Mouse (Mus musculus): Measurements from ENCODE around the gene Olfm4.

Olfm4 gene

DNA sequence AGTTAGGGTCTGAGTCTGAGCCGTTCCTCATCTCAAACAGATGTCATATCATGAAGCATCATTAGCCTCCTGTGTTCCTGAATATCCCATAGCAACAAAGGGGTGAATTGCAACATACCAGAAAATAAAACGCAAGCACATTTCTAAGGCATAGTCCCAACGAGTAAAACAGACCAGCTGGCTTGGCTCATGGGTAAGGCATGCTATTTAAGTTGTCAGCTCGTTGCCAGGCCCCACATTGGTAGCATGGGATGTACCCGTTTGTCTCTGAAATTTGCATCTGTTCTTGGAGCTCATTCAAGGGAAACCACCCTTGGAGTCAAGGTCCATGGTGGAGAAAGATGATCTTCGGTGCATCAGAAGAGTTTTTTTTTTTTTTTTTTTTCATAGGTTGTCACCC, 42.2 kb downstream of the Olfm4 start:
- in situ Hi-C loops (cut with MboI), result no loop called here

DNA sequence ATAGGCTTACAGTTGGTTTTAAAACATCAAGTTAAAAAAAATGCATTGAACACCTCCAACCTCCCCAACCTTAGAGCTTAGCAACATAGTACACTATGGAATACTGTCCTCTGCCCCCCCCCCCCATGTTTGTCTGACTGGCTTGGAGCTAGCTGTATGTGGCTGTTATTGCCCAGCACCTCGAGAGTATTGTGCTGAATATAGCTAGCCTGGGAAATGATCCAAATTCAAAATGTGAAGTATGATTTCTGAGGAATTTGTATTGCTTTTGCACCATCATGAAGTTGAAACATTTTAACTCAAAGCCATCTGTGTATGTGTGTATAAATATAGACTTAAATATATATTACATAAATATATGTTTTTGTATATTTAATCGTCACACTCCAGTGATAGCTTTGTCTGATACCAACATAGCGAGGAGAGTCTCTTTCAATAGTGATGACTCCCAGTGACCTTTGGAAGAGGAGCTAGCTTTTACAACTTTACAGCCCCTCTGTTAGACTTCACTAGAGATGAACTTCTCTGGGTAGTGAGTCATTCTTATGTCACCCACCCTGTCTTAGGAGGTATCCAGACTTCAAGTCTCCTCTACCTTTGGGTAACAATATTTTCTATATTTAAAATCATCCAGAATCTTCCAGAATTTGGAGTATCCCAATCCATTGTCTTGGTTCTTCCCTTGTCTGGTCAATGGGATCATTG, 45.6 kb downstream of the Olfm4 start:
- in situ Hi-C loops (cut with MboI), result no loop called here

DNA sequence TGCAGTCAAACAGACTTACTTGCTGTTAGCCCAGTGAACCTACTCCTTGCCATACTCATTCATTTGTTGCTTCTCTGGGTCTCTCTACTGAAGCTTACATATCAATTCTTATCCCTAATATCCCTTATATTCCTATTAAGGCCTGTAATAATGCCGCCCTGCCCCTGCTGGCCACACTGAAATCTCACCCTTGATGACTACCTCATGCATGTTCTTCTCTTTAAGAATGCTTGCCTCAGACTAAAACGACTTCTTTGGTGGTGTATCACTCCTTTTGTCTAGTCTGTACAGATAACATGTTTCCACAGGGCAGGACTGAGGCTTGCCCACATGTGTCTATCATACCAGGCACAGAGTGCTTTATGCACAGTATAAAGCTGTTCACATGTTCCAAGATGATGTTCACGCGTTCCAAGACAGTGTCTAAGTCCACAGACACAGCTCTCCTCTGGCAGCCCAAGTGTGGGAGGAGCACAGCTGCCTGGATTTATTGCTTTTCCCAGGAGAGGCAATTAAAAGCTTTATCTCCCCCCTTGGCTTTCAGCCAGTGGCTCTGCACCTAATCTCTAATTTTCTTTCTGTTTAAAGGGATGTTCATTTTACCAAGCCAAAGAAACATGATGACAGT, 55.9 kb downstream of the Olfm4 start:
- in situ Hi-C loops (cut with MboI), result no loop called here

DNA sequence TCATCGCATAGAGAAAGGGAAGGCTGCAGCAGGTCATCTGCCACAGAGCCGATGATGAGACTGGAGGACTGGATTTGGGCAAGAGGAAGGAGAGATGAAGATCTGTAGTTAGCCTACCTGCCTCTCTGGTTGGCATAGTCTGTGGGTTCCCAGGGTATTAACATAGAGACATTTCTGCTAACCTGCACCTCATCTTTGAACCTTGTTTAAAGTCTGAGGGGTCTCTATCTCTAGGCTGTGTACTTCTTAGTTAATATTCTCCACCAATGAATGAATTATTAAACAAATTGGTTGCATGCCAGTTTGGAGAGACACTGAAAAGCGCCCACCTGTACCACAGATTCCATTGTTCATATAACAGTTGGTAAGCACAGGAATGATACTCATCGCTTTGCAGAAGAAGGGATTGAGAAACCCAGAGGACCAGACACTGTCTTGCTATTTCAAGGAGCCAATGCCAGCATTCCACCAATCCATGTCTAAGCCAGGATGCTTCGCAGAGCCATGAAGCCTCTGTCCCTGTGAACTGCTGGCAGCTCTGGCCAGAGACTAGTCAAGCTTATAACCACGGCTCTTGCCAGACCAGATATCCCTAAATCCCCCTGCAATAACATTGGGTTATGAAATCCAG, 62.3 kb downstream of the Olfm4 start:
- in situ Hi-C loops (cut with MboI), result no loop called here

DNA sequence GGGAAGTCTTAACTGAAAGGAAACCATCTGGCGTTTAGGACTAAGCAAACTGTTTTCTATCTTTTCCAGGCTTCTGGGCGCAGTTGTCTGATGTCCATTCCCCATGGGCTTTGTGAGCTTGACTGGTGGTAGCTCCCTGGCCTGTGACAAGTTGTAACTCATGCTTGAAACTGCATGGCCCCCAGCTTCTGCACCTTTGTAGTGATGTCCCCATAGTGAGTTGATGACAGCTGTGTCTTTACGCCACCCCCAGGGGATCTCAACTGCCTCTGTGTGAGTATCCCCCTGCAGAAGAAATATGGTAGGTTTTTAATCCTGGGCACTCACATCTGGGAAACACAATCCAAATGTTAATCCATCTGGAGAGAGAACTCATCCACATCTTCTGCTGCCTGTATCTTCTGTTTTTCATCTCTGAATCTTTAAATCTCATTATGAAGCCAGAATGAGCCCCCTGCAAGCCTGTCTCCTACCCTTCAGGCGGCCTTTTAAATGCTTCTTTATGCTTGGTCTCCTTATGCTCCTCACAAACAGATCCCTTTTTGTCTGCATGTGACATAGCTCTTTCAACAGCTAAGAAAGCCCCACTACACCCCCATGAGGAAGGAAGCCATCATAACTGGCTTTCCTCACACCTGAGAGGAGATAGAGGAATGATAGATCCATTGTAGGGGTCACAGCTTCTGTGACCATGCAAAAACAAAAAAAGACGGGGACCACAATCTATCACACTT, 63.7 kb downstream of the Olfm4 start:
- in situ Hi-C loops (cut with MboI), result no loop called here

DNA sequence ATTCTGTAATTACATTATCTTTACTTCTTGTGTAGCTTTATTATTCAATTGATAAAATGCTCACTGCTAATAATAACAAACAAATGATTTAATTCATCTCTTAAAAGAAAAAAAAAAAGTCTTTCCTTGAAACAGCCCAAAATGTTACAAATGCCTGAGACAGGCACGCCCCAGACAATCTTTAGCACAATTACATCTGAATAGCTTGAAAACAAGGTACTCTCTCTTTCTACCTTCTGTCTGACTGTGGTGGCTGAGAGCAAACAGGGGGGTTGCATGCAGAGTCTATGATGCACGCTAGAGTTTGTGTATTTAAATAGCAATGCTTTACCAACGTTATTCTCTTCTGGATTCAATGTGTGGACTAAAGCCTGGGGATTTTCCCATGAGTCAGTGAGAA, 71.8 kb downstream of the Olfm4 start:
- in situ Hi-C loops (cut with MboI), result no loop called here

DNA sequence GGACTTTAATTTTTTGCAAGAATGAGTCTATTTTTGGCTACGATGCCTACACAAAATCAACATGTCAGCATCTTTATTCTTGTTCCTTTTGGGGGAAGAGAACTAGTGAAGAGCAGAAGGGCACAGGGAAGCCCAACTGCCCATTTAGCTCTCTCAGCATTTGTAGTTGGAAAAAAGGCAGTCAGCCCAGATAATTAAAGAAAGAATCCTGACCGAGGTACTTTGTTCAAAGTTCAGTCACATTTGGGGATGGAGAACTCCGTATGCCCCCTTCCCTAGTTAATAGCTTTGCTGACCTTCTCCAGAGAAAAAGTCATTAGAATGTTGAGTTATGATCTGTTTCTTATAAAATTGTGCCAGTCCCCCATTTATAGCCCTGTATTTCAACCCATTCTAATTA, 77.8 kb downstream of the Olfm4 start:
- in situ Hi-C loops (cut with MboI), result no loop called here

DNA sequence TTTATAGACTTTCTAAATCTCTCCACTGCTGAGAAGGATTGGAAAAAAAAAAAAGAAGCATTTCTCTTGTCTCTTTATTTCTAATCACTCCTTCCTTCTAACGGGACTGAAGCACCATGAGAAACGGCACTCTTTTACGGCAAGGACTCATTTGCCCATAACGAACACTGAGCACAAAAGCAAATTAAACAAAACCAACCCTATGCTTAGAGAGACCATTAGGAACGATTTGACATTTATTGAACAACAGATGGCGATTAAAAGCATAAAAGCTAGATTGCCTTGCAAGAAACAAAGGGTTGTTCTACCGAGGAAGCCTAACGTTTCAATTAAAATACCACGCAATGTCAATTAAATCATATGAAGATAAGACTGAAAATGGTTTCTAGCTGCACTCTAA, 79.0 kb downstream of the Olfm4 start:
- in situ Hi-C loops (cut with MboI), result no loop called here

DNA sequence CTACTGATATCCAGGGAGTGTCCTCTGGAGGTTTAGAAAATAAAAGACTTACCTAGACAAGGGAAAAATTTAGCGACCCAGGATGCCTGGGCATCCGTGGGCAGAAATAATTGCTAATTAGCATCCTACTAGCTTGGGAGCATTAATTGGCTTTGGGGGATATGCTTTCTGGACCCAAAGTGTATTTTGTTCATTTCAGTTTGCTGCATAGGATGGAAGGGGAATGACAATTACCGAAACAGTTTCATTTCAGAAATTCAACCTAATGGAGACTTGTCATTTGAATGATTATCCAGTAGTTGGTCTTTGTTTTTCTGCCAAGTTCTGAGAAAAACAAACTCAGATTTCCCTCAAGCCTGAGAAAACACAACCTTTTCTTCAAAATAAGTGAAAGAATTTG, 86.7 kb downstream of the Olfm4 start:
- in situ Hi-C loops (cut with MboI), result no loop called here
